Mouse (Mus musculus) MEL-GATA-1-ER (cell line): Measurements from ENCODE around the gene Rab40c.

ENCODE experiments used
- DNase-seq: peaks from one replicate; pipeline ENCODE4 v3.0.0-alpha.2; 2012; ENCODE audit warnings: low read depth; ENCODE audit errors: extremely low read depth

Rab40c gene

GRCm38 (mm10) chr17:25844396-25844901 is 75.1 kb downstream of the Rab40c start, which contains the start of gene Rhot2:
Gene Rhot2, minus strand, starts transcription at chr17:25844851.
- peak; percentile 83 for DNase-seq

GRCm38 (mm10) chr17:25843636-25844395 is 75.7 kb downstream of the Rab40c start:
- DNase-seq: no peak

GRCm38 (mm10) chr17:25843122-25843521 is 76.4 kb downstream of the Rab40c start:
- DNase-seq: no peak

GRCm38 (mm10) chr17:25842509-25842908 is 77.0 kb downstream of the Rab40c start:
- no peak for DNase-seq

- no peak for DNase-seq
Measured at GRCm38 (mm10) chr17:25841117-25841880, 78.2 kb downstream of the Rab40c start, which contains the start of gene Gm20683. Gene Gm20683, minus strand, starts transcription at chr17:25841763.

DNA sequence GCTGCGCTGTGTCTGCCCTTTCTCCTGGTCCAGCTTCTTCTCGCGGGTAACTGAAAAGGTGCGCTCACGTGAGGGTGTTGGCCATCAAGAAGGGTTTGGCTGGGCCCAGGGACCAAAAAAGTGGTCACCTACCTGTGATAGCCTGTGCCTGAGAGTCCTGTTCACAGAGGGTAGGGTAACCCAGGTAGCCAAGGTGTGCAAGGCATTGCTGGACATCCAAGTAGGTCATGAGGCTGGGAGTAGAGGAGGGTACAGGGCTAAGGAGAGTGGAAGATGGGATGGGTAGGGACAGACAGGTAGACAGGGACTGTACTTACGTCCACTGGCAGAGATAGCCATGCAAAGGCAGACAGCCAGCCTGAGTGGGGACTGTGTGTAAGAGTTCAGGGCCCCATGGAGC is 79.0 kb downstream of the Rab40c start:
- DNase-seq: no peak

GRCm38 (mm10) chr17:25839455-25840235 is 79.9 kb downstream of the Rab40c start:
- DNase-seq: no peak

GRCm38 (mm10) chr17:25838904-25839303 is 80.6 kb downstream of the Rab40c start:
- DNase-seq: no peak

GRCm38 (mm10) chr17:25837533-25837932 is 82.0 kb downstream of the Rab40c start:
- DNase-seq: no peak

DNA sequence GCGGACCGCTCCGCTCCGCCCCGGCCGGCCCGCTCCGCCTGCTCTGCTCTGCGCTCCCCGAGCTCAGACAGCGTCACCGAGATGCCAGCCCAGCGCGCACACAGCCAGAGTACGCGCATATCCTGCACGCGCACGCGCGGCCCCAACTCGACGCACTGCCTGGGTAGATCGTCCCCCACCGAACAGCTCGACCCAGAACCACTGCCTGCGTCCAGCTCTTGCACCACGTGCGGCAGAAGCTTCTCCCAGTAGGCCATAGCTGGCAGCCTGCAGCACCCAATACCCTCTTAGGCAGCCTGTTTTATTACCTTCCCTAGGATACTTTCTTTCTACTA is 82.5 kb downstream of the Rab40c start, which contains the start of gene Rhbdl1:
Rhbdl1 (minus strand) TSS at position 220 of the 335 bp plus-strand sequence.
- no peak for DNase-seq

DNA sequence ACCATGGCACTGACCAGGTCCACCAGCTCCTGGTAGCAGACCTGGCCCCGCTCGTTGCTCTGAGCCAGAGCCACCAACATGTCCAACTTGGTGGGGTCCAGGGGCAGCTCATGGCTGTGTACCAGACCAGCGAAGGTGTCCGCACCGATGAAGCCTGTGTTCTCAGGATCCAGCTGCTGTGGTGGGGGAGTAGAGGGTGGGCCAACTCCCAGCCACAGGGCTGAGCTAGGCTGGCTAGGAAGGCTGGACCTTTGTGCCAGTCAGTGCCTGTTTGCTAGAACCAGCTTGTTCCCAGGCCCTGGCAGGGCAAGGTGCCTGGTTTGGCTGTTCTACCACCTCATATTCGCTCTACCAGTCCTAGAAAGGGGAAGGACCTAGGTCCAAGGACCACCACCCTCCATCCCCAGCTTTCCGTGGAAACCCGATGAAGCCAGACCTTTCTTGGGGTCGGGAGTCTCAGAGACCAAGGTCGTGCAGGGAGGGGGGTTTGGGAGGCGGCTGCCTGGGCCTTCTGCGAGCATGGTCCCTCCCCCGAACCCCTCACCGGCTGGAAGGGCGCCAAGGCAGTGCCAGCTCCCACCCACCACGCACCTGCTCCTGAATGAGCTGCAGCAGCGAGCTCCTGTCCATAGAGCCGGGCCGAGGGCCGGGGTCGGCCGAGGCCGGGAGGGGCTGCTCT is 83.0 kb downstream of the Rab40c start:
- no peak for DNase-seq

DNA sequence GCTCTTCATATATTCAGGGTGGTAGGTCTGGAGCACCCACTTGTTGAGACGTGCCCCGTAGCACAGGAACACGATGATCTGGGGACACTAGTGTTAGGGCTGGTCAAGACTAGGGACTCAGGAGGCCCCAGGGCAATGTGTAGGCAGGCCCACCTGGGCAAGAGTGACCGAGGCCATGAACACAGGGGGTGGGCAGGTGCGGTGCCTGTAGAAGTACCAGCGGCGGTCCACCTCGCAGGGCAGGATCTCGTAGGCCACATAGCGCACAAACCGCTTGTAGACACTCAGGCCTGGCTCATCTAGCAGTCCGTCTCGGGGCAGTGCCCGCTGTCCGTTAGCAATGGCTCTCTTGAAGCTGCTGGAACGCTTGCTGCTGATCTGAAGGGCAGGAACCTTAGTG is 83.7 kb downstream of the Rab40c start:
- no peak for DNase-seq

GRCm38 (mm10) chr17:25835301-25835700 is 84.2 kb downstream of the Rab40c start:
- DNase-seq: no peak

DNA sequence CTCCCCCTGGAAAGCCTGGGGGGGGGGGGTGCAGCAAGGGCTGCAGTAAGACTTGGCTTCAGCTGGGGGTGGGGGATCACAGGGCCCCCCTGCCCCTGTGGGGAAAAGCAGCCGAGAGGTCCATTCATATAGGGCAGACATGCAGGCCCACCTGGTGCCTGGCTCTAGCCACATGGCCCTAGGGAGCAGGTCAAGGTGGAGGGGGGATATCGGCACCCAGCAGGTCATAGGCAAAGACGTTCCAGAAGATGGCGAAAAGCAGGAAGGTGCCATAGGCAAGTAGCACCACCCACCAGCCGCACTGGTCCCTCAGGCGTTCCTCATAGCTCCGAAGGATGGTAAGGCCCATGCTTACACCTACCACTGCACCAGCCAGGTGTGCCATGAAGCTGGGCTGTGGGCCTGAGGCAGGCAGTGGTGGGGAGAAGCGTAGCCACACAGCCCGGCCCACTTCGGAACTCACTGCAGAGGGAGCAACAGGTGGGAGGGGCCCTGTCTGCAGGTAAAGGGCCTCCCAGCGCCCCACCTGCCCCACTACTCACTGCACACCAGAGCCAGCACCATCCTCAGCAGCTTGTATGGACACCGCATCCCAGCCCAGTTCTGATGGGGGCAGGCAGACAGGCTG is 84.8 kb downstream of the Rab40c start:
- no peak for DNase-seq

GRCm38 (mm10) chr17:25833961-25834594 is 85.4 kb downstream of the Rab40c start:
- DNase-seq: no peak

DNA sequence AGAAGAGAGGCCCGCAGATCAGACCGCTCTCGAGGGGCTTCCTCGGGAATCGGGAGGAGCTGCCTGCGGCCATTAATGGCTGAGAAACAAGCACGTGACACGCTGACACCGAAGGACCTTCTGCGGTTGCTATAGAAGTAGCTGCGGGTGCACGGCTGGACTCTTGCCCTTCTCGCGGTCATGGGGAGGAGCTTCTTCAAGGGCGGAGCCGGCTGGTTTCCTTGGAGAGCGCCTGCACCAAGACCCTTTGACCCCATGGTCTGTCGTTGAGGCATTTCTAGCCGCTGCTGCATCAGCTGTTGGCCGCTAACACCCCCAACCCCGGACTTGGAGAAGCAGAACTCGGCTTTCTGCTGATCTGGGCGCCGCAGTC is 86.2 kb downstream of the Rab40c start, which contains the start of gene Stub1:
Stub1 (minus strand) TSS at position 114 of the 373 bp plus-strand sequence.
- no peak for DNase-seq

DNA sequence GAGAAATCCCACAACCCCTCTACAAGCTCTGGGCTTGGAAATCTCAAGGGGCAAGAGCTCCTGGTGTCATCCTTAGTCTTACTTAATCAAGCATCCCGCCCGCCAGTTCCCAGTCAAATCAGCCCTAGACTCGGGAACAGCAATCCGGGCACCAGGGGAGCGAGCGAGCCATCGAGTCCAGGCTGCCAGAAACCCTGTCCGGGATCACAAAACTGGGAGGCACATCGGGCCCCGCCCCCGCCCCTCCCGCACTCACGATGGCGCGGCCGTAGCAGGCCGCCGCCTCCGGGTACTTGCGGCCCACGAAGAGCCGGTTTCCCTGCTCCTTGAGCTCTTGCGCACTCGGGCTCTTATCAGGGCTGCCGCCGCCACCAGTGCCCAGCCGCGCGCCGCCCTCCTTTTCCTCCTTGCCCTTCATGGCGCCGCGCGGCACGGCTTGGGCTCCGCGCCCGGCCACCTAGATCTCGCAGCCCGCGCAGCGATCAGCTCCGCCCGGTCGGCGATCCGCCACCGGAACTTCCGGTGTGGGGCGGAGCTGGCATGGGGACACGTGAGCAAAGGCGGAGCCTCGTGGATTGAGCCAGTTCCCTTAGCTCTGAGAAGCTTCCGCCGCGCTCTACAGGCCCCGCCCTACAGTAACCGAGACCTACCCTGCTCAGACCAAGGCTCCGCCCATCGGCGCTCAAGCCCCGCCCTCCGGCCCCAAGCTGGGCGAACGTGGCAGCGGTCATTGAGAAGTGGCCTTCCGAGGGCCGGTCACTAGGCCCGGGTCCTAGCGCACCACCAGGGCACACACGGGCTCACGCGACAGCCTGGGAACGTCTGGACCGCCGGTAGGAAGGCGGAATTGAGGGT is 86.9 kb downstream of the Rab40c start:
- peak; percentile 92 for DNase-seq
